Mouse (Mus musculus) erythroid progenitor cell, adult 5-6 weeks (primary cell): Measurements from ENCODE around the gene Zfp503. TPM values are rescaled to one million over a fixed set of nuclear protein-coding genes. Genes with fewer than 3 reads are reported as not detected.

ENCODE experiments used
- ATAC-seq: replicated peaks from 2 replicates; pipeline ENCODE4 v1.8.0; 2016; ENCODE audit warnings: moderate number of reproducible peaks, mild to moderate bottlenecking, moderate TSS enrichment, inconsistent platforms; ENCODE audit not compliant: poor library complexity, low FRiP score, severe bottlenecking
- total RNA-seq, 2 experiments: library from RNA; stranded (forward) in 1 of 2; stranded (reverse) in 1 of 2; fragments of 150-400 nt in 1 of 2; fragments of 186-747, 209-891 nt in 1 of 2; gene quantifications; 2 replicates each; pipeline versions ENCODE4 v1.2.3 to v1.2.4; 2015 to 2017; ENCODE audit warnings: low replicate concordance in 2 of 2

The Zfp503 gene
- total RNA-seq, 2 experiments from 2014 or later = not detected

DNA sequence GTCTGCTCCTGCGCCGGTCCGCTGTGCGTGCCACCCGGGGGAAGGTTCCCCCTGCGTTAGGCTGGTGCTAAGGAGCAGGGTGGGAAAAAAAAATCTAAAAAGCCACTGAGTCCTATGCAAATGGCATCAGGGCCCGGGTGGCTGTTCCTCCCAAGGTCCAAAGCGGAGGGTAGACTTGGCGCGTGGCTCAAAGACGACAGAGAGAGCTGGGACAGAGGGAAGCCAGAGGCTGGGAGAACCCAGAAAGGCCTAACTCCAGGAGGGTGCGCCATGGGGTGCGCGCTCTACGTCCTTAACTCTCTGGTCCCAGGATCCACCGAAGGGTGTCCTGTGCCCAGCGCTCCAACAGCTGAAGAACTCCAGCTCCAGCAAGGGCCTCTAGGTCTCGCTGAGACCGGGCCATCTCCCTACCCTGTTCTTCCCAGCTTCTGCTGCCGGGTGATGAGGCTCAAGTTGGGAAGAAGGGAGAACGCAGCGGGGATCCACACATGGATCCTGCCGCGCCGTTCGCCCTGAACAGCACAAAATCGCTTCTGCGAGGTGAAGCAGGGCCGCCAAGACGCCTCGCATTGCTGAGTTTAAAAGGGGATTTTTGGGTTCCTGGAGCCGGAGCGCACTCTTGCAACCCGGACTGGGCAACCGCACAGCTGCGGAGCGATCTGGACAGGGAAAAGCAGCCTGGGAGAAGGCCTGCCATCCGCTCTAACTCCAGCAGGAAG lies 6.7 kb downstream of the Zfp503 start:
- no peak for ATAC-seq

DNA sequence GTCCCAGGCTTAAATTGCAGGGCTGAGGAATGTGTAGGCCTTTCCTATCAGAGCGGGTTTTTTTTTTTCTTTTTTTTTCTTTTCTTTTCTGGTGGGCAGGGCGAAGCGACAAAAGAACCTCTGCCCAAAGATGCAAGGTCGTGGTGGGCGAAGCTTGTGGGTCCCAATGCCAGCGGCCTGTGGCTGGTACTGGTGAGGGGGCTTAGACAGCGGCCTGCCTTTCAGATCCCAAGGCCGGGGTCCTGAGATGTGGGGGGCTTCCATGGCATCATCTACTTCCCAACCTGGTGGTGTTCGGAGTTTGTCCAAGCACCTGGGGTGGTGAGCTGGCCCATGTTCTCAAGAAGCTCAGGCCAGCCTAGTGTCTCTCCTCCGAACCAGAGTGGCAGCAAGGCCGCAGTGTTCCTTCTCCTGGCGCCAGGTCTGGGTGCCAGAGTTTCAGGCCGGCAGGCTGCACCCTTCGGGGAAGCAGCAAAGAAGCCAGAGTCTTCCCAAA lies 7.3 kb downstream of the Zfp503 start:
- ATAC-seq = no peak

DNA sequence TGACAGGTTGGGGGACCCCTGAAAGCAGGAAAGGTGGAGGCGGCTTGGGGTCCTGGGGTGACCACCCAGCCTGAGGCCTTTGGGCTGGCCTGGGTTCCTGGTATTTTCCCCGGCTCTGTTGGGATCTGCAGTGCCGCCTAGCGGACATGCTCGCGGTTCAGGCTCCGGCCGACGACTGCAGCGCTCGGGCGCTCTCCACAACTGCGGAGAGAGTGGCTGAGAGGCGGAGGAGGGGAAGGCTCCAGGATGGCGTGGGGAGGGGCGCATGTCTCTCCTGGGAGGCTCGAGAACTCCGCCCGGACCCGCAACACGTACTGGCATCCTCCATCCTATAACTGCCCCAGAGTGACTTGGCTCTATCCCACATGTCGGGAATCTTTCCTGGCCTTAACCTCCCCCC lies 7.9 kb downstream of the Zfp503 start:
- no peak for ATAC-seq

DNA sequence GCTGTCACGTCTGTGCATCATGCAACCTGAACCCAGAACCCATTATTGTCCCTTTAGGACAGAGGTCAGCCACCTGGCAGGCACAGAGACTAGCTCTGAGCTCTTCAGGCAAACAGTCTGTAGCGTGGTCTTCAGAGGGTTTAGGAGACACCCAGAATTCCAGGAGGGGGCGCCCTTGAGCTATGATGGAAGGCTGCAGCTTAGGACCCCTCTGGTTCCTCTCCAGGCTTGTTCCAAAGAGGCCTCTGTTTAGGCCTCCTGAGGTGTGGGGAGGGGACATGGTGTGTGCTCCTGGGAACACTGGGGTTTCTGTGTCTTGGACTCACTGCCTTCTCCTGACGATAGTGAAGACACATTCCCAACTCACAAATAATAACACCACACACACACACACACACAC lies 20.4 kb downstream of the Zfp503 start:
- no peak for ATAC-seq

DNA sequence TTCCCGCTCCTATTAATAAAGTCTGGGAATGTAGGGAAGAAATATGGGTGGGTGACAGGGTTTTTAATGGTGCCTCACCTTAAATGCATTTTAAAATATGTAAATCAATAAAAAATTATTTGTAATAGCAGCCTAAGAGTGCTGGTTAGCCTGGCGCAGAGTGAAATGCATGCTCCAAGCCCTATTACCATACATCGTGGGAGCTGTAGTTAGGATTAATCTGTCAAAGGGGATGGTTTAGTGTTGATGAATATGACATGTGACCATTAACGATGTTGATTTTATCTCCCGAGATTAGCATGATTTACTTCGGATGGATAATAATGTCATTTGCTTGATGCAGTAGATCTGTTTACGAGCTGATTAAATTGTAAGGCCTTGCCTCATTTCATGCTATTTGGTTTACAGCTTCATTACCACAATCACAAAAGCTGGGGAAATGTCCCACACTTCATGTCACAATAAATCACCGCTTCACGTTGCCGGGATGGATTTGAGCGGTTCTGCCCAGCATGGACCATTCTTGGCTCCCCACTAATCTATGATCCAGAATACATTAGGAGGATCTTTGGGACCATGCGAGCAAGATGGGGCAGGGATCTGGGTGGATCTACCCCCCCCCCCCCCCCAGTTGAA lies 21.9 kb downstream of the Zfp503 start:
- ATAC-seq = no peak

DNA sequence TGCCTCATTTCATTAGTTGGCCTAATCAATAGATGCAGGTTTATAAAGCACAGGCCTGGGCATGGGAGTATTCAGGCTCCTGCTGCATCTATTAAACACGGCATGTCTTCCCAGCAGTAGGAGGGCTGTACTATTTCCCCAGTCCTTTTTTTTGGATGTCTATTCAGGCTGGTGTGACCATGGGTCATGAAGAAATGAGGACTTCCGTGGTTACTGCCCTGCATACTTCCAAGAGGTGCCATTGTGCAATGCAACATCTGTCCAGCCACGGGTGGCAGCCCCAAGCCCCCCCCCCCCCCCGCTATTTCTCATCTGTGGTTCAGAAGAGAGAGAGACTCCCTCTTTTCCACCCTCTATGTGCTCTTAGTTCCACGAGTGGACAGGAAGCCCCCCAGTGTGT lies 23.1 kb downstream of the Zfp503 start:
- ATAC-seq = no peak

DNA sequence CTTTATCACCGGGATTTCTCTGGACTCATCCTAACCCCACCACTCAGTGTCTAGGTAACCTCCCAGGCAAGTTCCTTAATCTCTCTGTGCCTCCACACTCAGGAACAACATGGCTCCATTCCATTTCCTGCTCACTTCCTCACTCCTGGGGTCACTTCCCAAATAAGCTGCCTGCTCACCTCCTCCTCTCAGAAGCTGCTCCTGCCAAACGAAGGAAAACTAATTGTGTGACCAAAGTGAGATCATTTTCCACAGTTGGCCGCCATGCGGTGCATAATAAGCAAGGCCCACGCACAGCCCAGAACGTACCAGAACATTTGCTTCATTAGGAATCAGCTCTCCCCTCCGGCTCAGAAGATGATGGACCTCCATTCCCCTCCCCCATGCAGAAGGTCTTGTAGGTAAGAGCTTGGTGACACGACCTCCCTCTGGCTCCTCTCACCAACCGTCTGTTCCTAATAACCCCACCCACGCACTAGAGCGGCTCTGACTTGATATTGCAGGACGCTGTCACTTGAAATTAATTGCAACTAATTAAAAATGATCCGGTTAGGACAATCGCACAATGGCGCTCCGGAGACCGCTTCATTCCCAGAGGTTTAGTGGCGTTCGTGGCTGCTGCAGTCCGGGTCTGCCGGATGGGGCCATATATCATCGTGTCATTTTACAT lies 26.9 kb downstream of the Zfp503 start:
- no peak for ATAC-seq

DNA sequence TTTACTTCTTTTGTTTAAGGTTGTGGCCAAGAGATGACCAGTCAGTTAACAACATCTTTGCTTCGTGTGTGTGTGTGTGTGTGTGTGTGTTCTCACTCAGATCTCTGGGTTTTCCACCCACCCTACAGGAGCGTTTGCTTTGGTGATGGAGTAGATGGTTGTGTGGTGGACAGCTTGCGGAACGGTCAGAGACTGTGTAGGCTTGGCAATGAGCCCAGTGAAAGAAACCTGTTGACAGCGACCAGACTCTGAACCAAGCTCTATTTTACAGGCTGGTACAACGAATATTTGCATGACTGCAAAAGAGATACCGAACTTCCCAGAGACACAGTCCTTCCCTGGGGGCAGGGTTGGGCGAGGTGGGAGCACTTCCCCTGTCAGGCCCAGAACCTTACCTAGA lies 30.2 kb downstream of the Zfp503 start:
- ATAC-seq = no peak

DNA sequence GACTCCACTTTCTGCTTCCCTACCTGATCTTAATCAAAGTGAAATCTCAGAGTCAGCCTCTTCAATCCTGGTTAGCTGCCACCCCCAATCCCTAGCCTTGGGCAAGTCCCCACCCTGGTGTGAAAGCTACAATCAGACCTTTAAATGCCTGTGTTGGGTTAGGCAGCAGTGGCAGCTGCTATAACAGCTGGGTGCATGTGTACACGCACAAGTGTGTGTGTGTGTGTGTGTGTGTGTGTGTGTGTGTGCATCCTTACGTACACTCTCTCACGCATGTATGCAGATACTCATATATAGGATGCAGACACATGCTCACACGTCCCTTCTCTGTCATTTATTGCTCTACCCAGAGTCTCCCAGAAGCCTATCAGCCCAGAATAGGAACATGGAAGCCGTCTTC lies 30.8 kb downstream of the Zfp503 start:
- ATAC-seq = no peak

DNA sequence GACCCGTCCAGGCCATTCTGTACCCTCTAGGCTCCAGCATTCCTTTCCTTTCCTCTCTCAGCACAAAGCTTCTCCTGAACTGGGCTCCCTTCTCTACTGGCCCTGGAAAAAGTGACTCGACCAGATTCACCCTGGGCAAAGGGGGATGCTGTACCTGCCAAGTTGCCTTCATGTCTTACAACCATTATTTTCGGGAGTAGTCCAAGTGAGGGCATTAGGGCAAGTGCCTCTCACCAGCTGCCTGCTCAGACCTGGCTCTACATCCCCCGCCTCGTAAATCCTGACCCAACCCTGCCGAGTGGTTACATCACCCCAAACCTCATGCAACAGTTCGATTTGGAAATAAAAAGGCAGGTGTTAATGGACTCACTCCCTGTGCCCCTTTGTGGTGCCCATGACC lies 36.9 kb downstream of the Zfp503 start:
- ATAC-seq = no peak

DNA sequence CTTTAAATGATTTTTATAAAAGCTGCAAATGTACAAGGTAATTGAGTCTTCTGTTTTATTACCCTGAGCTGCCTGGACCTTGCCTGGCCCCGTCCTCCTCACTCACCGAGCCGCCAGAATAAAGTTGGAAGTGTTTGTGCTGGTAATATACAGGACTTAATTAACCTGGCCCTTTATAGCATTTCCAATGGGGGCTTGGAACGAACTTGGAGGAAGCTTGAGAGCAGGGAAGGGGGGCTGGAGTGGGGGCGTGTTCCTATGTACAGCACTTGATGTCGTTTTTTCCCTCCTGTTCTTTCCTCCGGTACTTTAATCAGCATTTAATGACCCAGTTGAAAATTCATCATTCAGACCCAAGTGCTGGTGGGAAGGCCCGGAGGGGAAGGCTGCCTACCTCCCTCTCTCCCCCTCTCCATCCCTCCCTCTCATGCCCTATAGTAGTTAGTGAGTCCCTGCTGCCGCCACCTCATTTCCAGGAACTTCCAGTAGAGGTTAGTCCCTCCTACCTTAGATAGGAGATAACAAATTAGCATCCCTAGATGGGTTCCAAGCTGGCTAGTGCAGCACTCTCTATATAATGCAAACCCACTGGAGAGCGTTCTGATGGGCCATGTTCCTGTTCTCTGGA lies 37.4 kb downstream of the Zfp503 start:
- no peak for ATAC-seq

DNA sequence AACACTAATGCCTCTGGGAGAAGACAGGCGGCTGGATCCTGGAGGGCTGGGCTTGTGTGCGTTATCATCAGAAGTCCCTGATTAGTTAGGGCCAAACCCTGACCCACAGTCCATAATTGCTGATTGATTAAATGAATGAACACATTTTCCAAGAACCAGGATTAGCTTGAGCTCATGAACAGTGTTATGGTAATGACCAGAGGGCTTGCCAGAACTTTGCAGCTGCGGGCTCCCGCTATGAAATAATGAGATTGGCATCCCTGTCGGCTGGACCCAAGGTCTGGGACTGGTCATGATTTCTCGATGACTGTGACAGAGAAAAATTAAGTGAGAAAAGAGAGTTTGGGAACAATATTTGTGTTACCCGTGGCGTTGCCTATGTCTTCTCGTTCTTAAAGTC lies 44.5 kb downstream of the Zfp503 start:
- no peak for ATAC-seq

DNA sequence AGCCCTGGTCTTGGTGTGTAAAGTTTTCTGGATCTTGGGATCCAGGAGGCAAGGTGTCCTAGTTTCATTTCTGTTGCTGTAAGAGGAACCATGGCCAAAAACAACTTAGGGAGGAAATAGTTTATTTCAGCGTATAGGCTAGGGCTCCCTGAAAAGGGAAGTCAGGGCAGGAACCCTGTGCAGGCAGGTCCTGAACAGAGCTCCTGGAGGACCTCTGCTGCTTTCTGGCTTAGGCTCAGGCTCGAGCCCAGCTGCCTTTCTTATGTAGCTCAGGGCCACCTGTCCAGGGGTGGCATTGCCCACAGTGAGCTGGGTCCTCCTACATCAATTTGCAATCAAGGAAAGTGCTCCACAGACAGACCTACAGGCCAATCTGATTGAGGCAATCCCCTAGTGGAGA lies 47.8 kb downstream of the Zfp503 start:
- no peak for ATAC-seq

DNA sequence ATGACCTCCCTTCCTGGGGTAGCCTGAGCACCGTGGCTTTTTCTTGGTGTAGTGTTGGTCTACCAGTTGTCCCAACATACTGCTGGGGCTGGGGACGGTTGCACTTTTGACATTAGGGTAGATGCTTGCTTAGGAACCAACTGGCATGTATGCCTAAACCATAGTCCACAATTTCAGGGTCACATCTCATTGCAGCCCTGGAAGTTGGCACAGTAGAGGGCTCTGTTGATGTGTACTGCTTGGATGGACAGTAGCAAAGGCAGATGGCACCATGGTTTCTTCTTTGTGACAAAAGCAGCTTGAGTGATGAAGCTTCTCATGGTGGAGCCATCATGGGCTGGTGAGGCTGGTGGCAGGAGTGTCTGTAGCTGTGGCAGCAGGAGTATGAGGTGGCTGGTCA lies 52.3 kb downstream of the Zfp503 start:
- ATAC-seq = no peak

DNA sequence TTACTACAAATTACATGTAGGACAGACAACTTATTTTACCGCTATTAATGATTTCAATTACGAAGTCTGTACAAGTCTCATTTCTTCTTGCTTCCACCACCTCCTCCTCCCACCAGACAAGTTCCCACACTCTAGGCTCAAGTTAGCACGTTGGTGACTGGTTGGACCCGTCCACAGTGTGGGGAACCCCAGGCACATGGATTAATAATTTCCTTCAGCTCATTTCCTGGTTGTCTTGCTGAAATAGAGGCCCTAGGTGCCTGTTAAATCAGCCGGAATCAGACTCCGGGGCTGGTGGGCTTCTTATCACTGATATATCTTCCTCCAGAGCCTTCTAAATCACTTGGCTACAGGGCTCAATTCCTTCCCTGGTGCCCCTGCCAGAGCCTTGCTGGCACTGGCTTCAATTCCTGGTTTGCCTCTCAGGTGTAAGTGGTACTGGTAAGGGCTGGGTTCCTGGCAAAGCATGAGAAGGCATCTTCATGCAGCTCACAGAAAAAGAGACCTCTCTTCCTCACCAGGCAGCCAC lies 53.2 kb downstream of the Zfp503 start:
- ATAC-seq = no peak

Other genes with a start within 250 kb of the Zfp503 start
- 2.5 and 2.9 TPM in 2 replicates for gene Samd8, start 239.1 kb downstream of the Zfp503 start, total RNA-seq (2015; ENCODE audit: low replicate concordance)
- gene Samd8, start 239.1 kb downstream of the Zfp503 start, total RNA-seq (2017; ENCODE audit: low replicate concordance) = 2.1 and 10.8 TPM in 2 replicates
- gene Dusp13, start 238.4 kb downstream of the Zfp503 start, total RNA-seq (2015; ENCODE audit: low replicate concordance) = not detected in 2 replicates
- not detected in 2 replicates for gene Dusp13, start 238.4 kb downstream of the Zfp503 start, total RNA-seq (2017; ENCODE audit: low replicate concordance)
- gene Vdac2, start 164.4 kb downstream of the Zfp503 start, total RNA-seq (2015; ENCODE audit: low replicate concordance) = 122 and 138 TPM in 2 replicates
- gene Vdac2, start 164.4 kb downstream of the Zfp503 start, total RNA-seq (2017; ENCODE audit: low replicate concordance) = 83.9 and 105 TPM in 2 replicates
- gene Comtd1, start 140.6 kb downstream of the Zfp503 start, total RNA-seq (2015; ENCODE audit: low replicate concordance) = 1.4 and 10.9 TPM in 2 replicates
- 10.0 and 12.7 TPM in 2 replicates for gene Comtd1, start 140.6 kb downstream of the Zfp503 start, total RNA-seq (2017; ENCODE audit: low replicate concordance)
- 12.2 TPM in 1 of 2 replicates, not detected in the other for gene Lrmda, start 30.1 kb upstream of the Zfp503 start, total RNA-seq (2015; ENCODE audit: low replicate concordance)
- not detected in 2 replicates for gene Lrmda, start 30.1 kb upstream of the Zfp503 start, total RNA-seq (2017; ENCODE audit: low replicate concordance)